Mouse (Mus musculus) CH12.LX (cell line): ENCODE measurements around the gene Ttc7b. TPM values are rescaled to one million over a fixed set of nuclear protein-coding genes. Genes with fewer than 3 reads are reported as not detected.

ENCODE experiments used
- DNase-seq: peaks from one replicate; pipeline ENCODE4 v3.0.0-alpha.2; 2013; ENCODE audit errors: extremely low read depth
- H3K27ac ChIP-seq: 2 replicates; pipeline ENCODE4 v1.5.1; 2012; ENCODE audit warnings: low read depth, mild to moderate bottlenecking, control low read depth, moderate library complexity; ENCODE audit not compliant: insufficient read depth
- H3K27me3 ChIP-seq: replicated peaks from 2 replicates; pipeline ENCODE3; 2012; ENCODE audit warnings: inconsistent platforms
- H3K36me3 ChIP-seq, 2 experiments: replicated peaks in 1 of 2; 2 replicates each; pipeline versions ENCODE3 to v1.6.1; 2012; ENCODE audit warnings: inconsistent platforms in 1 of 2, low read length in 1 of 2, mild to moderate bottlenecking in 1 of 2, mixed read lengths in 1 of 2, moderate library complexity in 1 of 2; ENCODE audit not compliant: control insufficient read depth in 1 of 2, insufficient read depth in 1 of 2
- H3K4me1 ChIP-seq, 2 experiments: 2 replicates each; pipeline ENCODE4 v1.6.1; 2012; ENCODE audit warnings: inconsistent platforms in 1 of 2, moderate library complexity in 1 of 2; ENCODE audit not compliant: insufficient read depth in 2 of 2, control insufficient read depth in 1 of 2
- H3K4me2 ChIP-seq: 2 replicates; pipeline ENCODE4 v1.6.1; 2012; ENCODE audit warnings: low read depth, mild to moderate bottlenecking, control low read depth; ENCODE audit not compliant: poor library complexity, insufficient read depth, severe bottlenecking
- H3K4me3 ChIP-seq, 3 experiments: fragments of 150-350 bp in 1 of 3; sonication (generic) in 1 of 3; replicated peaks in 1 of 3; 2 replicates each; pipeline versions ENCODE3 to v1.5.1; 2011 to 2012; ENCODE audit warnings: low read depth in 2 of 3, low read length in 2 of 3, mild to moderate bottlenecking in 2 of 3, moderate library complexity in 2 of 3, control low read depth in 1 of 3, improper control_type of control experiment in 1 of 3, inconsistent platforms in 1 of 3, mixed read lengths in 1 of 3; ENCODE audit not compliant: poor library complexity in 1 of 3
- H3K79me2 ChIP-seq: replicated peaks from 2 replicates; pipeline ENCODE4 v1.6.1; 2012; ENCODE audit warnings: mild to moderate bottlenecking, moderate library complexity; ENCODE audit not compliant: control insufficient read depth, poor library complexity, insufficient read depth, severe bottlenecking; ENCODE audit errors: extremely low read depth
- H3K9ac ChIP-seq: 2 replicates; pipeline ENCODE4 v1.6.1; 2012; ENCODE audit warnings: low read depth, mild to moderate bottlenecking, control low read depth, moderate library complexity; ENCODE audit not compliant: insufficient read depth
- H3K9me3 ChIP-seq: replicated peaks from 2 replicates; pipeline ENCODE3; 2012; ENCODE audit warnings: low read length, inconsistent platforms, mixed read lengths
- BHLHE40 ChIP-seq: IDR thresholded peaks from 2 replicates; pipeline ENCODE4 v1.6.1; 2011; ENCODE audit warnings: mild to moderate bottlenecking, low read depth, low read length, improper control_type of control experiment
- CHD1 ChIP-seq: IDR thresholded peaks from 2 replicates; pipeline ENCODE4 v1.6.1; 2012; ENCODE audit warnings: low read depth, low read length, improper control_type of control experiment, inconsistent platforms
- CHD2 ChIP-seq: IDR thresholded peaks from 2 replicates; pipeline ENCODE4 v1.6.1; 2011; ENCODE audit warnings: low read length, improper control_type of control experiment
- CTCF ChIP-seq, 2 experiments: IDR thresholded peaks in 1 of 2; conservative IDR thresholded peaks in 1 of 2; 2 replicates each; pipeline ENCODE4 v1.5.1; 2011 to 2012; ENCODE audit warnings: low read depth in 2 of 2, low read length in 2 of 2, improper control_type of control experiment in 1 of 2, inconsistent platforms in 1 of 2, mild to moderate bottlenecking in 1 of 2, moderate library complexity in 1 of 2
- E2F4 ChIP-seq: IDR thresholded peaks from 2 replicates; pipeline ENCODE4 v1.6.1; 2011; ENCODE audit warnings: low read depth, low read length, improper control_type of control experiment; ENCODE audit not compliant: insufficient replicate concordance
- ELF1 ChIP-seq: IDR thresholded peaks from 2 replicates; pipeline ENCODE4 v1.6.1; 2014; ENCODE audit warnings: low read depth, mild to moderate bottlenecking, inconsistent platforms, low read length, improper control_type of control experiment
- EP300 ChIP-seq: IDR thresholded peaks from 2 replicates; pipeline ENCODE4 v1.6.1; 2011; ENCODE audit warnings: low read length, improper control_type of control experiment
- ETS1 ChIP-seq: conservative IDR thresholded peaks from 2 replicates; pipeline ENCODE4 v1.6.1; 2012; ENCODE audit warnings: low read depth, mild to moderate bottlenecking, inconsistent platforms, low read length, improper control_type of control experiment, moderate library complexity
- GABPA ChIP-seq: IDR thresholded peaks from 2 replicates; pipeline ENCODE4 v1.6.1; 2012; ENCODE audit warnings: low read depth, low read length, improper control_type of control experiment, inconsistent platforms; ENCODE audit not compliant: insufficient replicate concordance
- JUN ChIP-seq: IDR thresholded peaks from 2 replicates; pipeline ENCODE4 v1.6.1; 2011; ENCODE audit warnings: low read depth, mild to moderate bottlenecking, low read length, improper control_type of control experiment, moderate library complexity; ENCODE audit not compliant: insufficient read depth
- JUND ChIP-seq: conservative IDR thresholded peaks from 2 replicates; pipeline ENCODE4 v1.6.1; 2011; ENCODE audit warnings: low read depth, low read length, improper control_type of control experiment
- MAFK ChIP-seq: IDR thresholded peaks from 2 replicates; pipeline ENCODE4 v1.6.1; 2011; ENCODE audit warnings: low read length, improper control_type of control experiment; ENCODE audit not compliant: insufficient replicate concordance
- MYC ChIP-seq: IDR thresholded peaks from 2 replicates; pipeline ENCODE4 v1.6.1; 2011; ENCODE audit warnings: low read depth, mild to moderate bottlenecking, improper control_type of control experiment, low read length
- PAX5 ChIP-seq: IDR thresholded peaks from 2 replicates; pipeline ENCODE4 v1.6.1; 2012; ENCODE audit warnings: low read length, inconsistent platforms, mixed read lengths
- RAD21 ChIP-seq: IDR thresholded peaks from 2 replicates; pipeline ENCODE4 v1.6.1; 2011; ENCODE audit warnings: low read depth, mild to moderate bottlenecking, low read length, improper control_type of control experiment, moderate library complexity
- SMC3 ChIP-seq: IDR thresholded peaks from 2 replicates; pipeline ENCODE4 v1.6.1; 2011; ENCODE audit warnings: low read depth, low read length, improper control_type of control experiment
- dilution Hi-C: fragments of 300-500 bp; cut with MboI; formaldehyde crosslinking; loops from 2 replicates; pipeline ENCODE4 v1.14.3; 2020; ENCODE audit warnings: low sequenced_read_pairs; ENCODE audit not compliant: extremely low pct_unique_long_range_greater_than_20kb, extremely low pct_ligation_motif_present
- in situ Hi-C: fragments of 300-500 bp; cut with MboI; formaldehyde crosslinking; loops from 3 replicates; pipeline ENCODE4 v1.14.3; 2019; ENCODE audit warnings: low sequenced_read_pairs, low pct_ligation_motif_present, low pct_unique_long_range_greater_than_20kb, mixed read lengths
- polyA plus RNA-seq: library from polyadenylated mRNA; unstranded; fragments of >175 nt; gene quantifications from 2 replicates; pipeline ENCODE4 v1.2.1, GENCODE M21; 2012; ENCODE audit warnings: low read depth; ENCODE audit not compliant: insufficient read length
- total RNA-seq, 2 experiments: library from RNA; depleted of rRNA; stranded (reverse); fragments of 300-350 nt in 1 of 2; fragments of >200 nt in 1 of 2; gene quantifications; 2 replicates each; pipeline ENCODE4 v1.2.3; 2012 to 2014

Ttc7b gene
- total and polyA plus RNA-seq, 3 experiments, result 7.8 to 18.3 (median 12.7) TPM

- Histone ChIP-seq H3K36me3 (peaks cover 0 to 16% of the 10 kb centered on the region in 2 experiments), H3K9me3 (no peaks in the 10 kb centered on the region), H3K4me1 (peaks cover 7 to 33% of the 10 kb centered on the region in 2 experiments), H3K79me2 (no peaks in the 10 kb centered on the region), H3K27me3 (no peaks in the 10 kb centered on the region), H3K9ac (no peak overlapping the region), H3K4me2 (no peak overlapping the region), H3K27ac (no peak overlapping the region), H3K4me3 (no peak overlapping the region)
- in situ Hi-C loops (loop anchor here (10.0 kb wide), 1 partner anchor 258 kb away; no protein-coding TSS in a partner anchor), dilution Hi-C loops (no loop called here)
- DNase-seq, result peak; percentile 42
- TF ChIP-seq GABPA (no peak), EP300 (peak; percentile 48; the same call in 1 of the 2 replicates), JUND (0 out of 2 replicates have a peak, but pooled peaks have one; percentile 15), ETS1 (peak; percentile 67), SMC3 (no peak), MYC (no peak), JUN (0 out of 2 replicates have a peak, but pooled peaks have one; percentile 31), ELF1 (no peak)
Observed at GRCm38 (mm10) chr12:100422286-100422820, 98.3 kb downstream of the Ttc7b start.

GRCm38 (mm10) chr12:100421538-100421937 is 99.1 kb downstream of the Ttc7b start:
- no peak overlapping the region for H3K4me3 ChIP-seq
- H3K9ac ChIP-seq, result no peak overlapping the region
- H3K9me3 ChIP-seq, result no peaks in the 10 kb centered on the region
- dilution Hi-C loops (no loop called here), in situ Hi-C loops (loop anchor here (10.0 kb wide), 1 partner anchor 257 kb away; no protein-coding TSS in a partner anchor)
- H3K4me2 ChIP-seq, result no peak overlapping the region
- TF ChIP-seq CTCF (conservative IDR thresholded peaks at IDR 0.05 in 1 of 2, IDR thresholded peaks at IDR 0.05 in 1 of 2; ENCODE audit: low read depth in 2 of 2, low read length in 2 of 2), result peak in 1 of 2 experiments; percentile 68; a peak in 2 of 4 replicates
- TF ChIP-seq E2F4, result no peak
- peak; percentile 62 for TF ChIP-seq SMC3
- TF ChIP-seq CHD1, result no peak
- TF ChIP-seq RAD21, result peak; percentile 69
- H3K36me3 ChIP-seq, result peaks cover 0 to 16% of the 10 kb centered on the region in 2 experiments
- no peaks in the 10 kb centered on the region for H3K27me3 ChIP-seq
- peaks cover 7 to 33% of the 10 kb centered on the region in 2 experiments for H3K4me1 ChIP-seq
- no peaks in the 10 kb centered on the region for H3K79me2 ChIP-seq
- no peak overlapping the region for H3K27ac ChIP-seq
- DNase-seq, result peak; percentile 60

- Histone ChIP-seq H3K9me3 (no peaks in the 10 kb centered on the region), H3K4me2 (no peak overlapping the region), H3K4me3 (no peak overlapping the region), H3K36me3 (peaks cover 0 to 14% of the 10 kb centered on the region in 2 experiments), H3K9ac (no peak overlapping the region), H3K27me3 (no peaks in the 10 kb centered on the region), H3K27ac (no peak overlapping the region), H3K4me1 (peaks cover 7 to 33% of the 10 kb centered on the region in 2 experiments), H3K79me2 (no peaks in the 10 kb centered on the region)
- in situ Hi-C loops (loop anchor here (10.0 kb wide), 1 partner anchor 256 kb away; no protein-coding TSS in a partner anchor), dilution Hi-C loops (no loop called here)
- TF ChIP-seq PAX5 (no peak), MAFK (no peak), CHD2 (no peak), CHD1 (no peak), ETS1 (no peak), E2F4 (no peak), BHLHE40 (no peak)
- no peak for DNase-seq
Observed at GRCm38 (mm10) chr12:100420903-100421302, 99.7 kb downstream of the Ttc7b start.
